Mouse (Mus musculus): Measurements from ENCODE around the gene Irak4.
A peak's percentile ranks its signal among the peaks of the same experiment; 100 is the strongest.

The Irak4 gene

DNA sequence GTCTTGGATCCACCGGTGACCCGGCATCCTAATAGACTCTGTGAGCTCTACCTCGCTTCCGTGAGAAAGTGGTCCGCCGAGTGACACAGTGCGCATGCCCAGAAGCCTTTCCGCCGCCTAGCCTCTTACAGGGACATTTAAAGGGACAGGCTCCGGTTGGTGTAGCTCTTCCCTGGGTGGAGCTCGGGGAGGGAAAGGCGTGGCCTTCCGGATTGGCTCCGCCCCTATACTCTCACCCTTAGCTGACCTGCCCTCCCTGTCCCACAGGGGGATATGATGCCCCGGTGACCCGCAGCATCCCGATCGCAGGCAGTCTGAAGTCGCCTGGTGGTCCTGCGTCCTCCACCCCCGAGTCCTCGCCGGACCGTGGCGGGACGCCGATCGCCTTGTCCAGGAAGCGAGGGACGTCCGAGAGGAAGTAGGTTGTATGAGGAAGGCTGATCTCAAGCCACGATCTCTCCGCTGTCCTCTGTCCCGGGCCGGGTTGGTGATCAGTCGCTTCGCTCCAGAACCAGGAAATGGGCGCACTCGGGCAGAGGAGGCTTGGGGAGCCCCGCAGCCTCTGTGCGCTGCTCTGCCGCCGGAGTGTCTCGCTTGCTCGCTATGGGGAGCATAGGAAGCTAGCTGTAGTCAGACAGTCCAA is at the start of gene Irak4, which contains the start of gene Pus7l:
TSS of gene Irak4 (plus strand) at position 235 of the 643 bp plus-strand sequence.
TSS of gene Pus7l (minus strand) at position 139 of the 643 bp plus-strand sequence.
- DNase-seq (ENCODE audit: low spot score in 2 of 2): peak; percentile 83 to 88

DNA sequence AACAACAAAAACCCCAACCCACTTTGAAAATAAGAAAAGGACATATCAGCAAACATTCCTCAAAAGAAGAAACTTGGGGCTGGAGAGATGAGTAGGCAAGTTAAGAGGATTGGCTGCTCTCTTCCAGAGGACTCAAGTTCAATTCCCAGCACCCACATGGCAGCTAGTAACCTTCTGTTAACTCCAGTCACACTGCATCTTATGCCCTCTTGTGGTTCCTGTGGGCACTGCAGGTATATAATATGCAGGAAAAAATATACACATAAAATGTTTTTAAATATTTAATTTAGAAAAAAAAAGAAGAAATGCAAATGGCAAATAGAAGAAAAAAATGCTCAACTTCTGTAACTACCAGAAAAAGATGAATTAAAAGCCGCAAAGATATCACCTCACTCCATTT is 49.0 kb upstream of the Irak4 start:
- DNase-seq (ENCODE audit: low spot score in 2 of 2): no peak

DNA sequence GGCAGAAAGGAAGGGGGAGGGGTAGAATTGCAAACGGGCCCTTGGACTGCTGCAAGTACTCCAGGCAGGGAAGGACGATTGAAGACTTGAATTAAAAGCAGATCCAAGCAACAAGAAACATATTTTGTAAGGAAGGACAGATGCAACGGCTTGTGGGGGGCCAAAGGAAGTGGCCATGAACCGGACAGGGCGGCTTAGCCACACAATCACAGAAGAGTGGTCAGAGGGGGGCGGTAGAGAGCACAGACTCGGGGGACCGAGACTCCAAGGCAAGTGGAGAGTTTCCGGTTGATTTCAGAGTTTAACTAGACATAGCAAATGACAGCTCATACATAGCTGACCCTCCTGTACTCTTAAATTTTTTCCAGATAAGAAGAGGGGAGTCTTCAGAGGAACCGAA is 47.5 kb upstream of the Irak4 start:
- DNase-seq (ENCODE audit: low spot score in 2 of 2): no peak

DNA sequence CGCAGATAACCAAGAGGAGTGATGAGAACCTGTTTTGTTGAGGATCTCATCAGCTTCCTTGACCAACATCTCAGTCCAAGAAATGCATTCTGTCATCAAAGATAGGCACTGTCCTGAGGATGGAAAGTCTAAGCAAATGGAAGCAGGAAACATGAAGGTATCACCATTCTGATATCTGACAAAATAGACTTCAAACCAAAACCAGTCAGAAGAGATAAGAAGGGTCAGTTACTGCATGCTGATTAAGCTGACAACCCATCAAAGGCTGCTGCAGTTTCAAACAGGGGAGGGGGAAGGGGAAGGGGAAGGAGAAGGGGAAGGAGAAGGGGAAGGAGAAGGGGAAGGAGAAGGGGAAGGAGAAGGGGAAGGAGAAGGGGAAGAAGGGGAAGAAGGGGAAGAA is 44.2 kb upstream of the Irak4 start:
- no peak for DNase-seq (ENCODE audit: low spot score in 2 of 2)

DNA sequence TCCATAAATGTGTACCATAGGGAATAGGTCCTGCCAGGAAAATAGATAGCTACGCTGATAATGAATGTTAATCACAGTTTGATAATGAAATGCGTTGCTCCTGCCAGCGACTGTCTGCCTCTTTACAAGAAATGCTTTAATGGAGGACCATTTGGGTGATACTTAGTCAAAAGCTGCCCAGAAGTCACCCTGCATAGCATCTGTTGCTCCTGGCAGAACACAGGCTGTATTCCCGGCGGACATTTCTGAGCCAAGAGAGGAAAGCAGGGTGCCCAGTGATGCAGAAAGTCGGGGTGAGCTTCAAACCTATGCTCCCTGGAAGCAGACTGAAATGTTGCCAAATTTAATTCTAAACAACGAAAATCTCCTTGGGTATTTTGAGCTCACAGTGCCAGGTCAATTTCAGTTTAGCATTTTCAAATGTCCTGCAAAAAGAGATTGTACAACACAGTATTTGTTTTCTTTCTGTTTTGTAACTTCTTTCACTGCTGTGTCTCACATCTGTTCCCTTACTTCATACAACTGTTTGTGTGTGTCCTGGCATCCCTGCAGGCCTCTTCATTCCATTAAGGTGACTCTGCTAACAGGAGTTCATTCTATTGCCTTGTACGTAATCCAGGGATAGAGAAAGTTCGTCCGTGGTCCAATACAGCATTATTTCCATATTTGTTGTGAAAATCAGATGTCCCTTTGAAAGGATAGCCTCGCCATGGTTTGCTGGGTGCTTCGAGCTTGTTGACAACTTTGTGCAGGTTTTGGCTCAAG is 39.8 kb upstream of the Irak4 start:
- DNase-seq (ENCODE audit: low spot score in 2 of 2): no peak

DNA sequence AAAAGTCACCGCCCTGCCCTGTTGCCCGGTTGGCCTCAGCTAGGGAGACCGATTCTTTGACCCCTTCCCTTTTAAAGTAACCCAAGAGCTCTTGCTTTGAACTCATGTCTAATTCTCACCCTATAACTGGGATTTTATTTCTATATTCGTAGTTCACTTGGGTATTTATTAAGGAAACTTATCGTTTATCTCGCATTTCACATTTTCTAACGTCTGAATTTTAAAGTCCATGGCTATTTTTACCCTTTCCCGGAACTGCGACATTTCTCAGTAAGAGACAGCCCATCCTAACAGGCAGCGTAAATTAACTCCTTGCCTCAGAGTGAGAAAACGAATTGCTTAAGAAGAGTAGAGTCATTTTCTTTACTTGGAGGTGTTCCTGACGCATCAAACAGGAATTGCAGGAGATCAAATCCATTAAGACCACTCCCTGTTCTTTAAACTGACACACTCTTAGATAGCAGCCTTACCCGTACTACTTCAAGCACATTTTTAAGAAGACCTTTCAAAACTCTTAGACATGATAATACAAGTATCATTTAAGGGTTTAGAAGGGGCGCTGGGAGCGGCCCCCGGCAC is 25.4 kb upstream of the Irak4 start:
- DNase-seq (ENCODE audit: low spot score in 2 of 2): no peak

DNA sequence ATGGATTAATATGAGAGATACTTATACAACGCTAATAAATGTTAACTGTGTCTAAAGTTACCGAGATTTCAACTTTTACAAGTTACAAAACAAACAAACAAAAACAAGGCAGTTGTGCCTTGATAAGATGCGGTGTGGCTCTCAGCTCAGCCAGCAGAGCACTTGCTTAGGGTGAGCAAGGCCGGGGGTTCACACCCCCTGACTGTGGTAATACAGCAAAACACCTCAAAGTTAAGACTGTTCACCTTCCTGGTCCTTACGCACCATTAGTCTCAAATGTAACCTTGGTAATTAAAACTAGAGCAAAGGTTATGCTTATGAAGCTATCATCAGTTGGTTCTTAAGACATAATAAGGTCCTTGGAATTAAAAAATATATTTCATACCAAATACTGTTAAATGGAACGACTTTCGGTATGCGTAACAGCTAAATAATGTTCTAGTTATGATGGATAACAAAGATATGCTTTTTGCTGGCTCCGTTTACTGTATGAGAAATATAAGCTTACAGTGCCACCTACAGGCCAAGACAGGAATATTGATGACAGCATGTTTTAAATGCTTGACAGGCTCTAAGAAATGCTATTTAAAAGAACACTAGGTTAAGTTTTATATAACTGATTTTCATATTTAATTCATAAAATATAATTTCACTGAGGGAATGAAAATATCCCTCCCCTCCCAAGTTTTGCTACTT is 23.1 kb upstream of the Irak4 start:
- DNase-seq (ENCODE audit: low spot score in 2 of 2): no peak

DNA sequence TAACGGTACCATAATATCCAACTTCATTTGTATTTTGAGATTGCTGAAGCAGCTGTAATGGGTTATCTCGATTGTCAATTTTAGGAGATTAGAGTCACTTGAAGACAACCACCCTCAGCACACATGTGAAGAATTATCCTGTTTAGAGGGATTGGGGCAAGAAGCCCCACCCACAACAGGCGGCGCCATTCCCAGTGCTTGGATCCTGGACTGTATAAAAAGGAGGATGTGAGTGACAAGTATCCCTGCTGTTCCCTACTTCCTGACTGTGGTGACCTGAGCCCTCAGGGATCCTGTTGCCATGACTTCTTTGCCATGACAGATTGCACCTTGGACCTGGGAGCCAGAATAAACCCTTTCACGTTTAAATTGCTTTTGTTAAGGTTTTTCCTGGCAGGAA is 22.5 kb upstream of the Irak4 start:
- no peak for DNase-seq (ENCODE audit: low spot score in 2 of 2)

DNA sequence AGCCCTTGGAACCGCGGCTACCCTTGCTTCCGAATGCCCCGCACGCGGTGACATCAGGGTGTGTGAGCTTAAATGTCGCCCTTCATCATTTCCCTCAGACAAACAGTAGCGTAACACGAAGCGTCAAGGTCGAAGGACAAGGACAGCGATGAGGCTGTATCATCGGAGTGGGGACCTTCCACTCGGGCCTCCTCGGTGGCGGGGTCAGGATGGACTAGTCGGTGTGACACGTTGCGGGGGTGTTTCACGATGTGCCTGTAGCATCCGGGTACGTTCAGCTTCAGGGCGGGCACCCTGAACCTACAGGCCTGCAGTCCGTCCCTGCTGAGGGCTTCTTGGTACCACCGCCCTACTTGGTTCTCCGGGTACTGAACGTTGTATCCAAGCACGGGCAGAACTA is 20.2 kb upstream of the Irak4 start:
- DNase-seq (ENCODE audit: low spot score in 2 of 2): no peak

DNA sequence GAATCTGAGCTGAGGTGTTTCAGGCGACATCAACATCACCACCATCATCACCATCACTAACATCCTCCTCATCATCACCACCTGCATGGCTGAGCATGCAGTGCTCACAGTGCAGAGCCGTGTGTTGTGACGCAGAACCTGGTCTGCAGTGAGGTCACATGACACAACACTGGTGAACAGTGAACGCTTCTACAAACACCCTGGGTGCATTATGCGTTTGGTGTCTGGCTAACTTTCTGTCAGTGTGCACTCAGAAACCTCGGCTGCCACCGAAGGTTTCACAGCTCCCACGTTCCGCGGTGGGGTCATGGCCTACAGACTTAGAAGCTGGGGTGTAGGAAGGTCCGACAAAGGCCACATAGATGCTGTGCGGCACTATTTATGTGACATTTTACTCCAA is 18.5 kb upstream of the Irak4 start:
- DNase-seq (ENCODE audit: low spot score in 2 of 2): no peak

DNA sequence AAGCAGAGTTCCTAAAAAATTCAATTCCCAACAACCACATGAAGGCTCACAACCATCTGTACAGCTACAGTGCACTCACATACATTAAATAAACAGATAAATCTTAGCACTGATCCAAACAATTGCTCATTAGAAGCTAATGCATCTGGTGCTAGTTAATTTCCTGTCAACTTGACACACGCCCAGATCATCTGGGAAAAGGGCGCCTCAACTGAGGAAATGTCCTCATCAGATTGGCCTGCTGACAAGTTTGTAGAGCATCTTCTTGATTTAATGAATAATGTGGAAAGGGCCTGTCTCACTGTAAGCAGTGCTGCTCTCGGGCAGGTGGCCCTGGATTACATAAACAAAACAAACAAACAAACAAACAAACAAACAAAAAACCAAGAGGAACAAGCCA is 12.9 kb upstream of the Irak4 start:
- DNase-seq (ENCODE audit: low spot score in 2 of 2): no peak

DNA sequence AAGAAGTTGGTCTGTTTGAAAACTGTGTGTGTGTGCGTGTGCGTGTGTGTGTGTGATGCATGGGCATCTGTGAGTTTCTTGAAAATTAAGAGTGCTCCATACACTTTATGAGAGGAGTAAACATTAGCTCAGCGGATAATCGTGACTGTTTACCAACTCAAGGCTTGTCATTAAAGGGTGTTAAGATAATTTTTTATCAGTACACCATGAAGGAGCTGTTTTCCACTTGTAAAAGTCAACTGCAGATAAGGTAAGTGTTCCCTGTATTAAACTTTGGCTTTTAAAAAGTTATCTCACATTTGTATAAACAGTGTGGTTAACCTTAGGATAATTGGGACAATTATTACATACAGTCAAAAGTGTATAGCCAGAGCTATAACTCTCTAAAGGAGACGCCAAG is 11.1 kb upstream of the Irak4 start:
- DNase-seq (ENCODE audit: low spot score in 2 of 2): no peak

DNA sequence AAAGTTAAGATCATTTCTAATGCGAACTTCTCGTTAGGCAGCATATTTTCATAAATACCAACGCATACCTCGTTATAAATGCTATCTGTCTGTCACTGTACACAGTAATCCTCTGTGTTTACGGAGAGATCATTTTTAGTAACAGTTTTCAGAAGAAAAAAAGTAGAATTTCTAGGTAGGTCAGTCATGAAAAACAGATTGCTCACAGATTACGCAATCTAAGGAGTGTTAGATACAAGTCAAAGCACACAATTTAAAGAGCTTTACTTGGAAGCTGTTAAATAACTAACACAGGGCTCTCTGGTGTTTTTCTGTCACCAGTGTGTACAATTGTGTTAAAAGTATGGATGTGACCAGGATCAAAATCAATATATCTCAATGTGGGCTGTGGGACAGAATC is 10.5 kb upstream of the Irak4 start:
- DNase-seq (ENCODE audit: low spot score in 2 of 2): no peak

DNA sequence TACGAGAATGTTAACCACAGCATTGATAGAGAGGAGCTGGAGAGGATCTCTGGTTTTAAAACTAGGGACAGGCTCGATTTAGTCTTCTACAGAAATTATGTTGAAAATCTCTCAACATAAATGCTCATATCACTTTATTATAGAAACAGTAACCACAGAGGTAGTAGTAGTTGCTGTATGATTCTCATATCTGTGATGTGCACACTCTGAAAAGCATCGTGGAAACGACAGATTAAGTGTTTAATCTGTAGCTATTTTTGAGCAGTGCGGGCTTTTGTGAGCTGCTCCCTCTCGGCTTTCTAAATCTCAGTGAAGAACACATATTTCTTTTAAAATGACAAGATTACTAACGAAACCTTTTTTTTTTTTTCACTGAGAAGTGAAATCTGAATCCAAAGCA is 7.9 kb upstream of the Irak4 start:
- DNase-seq (ENCODE audit: low spot score in 2 of 2): no peak

DNA sequence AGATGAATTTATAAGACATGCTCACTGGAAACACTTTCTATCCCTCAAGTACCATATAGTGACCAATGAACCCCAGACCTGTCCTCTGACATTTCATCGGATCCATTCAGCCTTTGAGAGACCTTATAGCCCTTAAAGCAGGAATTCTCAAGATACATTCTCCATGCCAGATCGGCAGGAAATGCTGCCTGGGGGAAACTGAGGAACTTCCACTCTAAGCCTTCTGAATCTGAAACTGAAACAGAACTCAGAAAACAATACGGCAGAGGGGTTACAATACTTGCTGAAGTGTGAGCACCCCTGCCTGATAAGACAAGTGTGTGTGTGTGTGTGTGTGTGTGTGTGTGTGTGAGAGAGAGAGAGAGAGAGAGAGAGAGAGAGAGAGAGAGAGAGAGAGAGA is 4.1 kb upstream of the Irak4 start:
- DNase-seq (ENCODE audit: low spot score in 2 of 2): no peak

DNA sequence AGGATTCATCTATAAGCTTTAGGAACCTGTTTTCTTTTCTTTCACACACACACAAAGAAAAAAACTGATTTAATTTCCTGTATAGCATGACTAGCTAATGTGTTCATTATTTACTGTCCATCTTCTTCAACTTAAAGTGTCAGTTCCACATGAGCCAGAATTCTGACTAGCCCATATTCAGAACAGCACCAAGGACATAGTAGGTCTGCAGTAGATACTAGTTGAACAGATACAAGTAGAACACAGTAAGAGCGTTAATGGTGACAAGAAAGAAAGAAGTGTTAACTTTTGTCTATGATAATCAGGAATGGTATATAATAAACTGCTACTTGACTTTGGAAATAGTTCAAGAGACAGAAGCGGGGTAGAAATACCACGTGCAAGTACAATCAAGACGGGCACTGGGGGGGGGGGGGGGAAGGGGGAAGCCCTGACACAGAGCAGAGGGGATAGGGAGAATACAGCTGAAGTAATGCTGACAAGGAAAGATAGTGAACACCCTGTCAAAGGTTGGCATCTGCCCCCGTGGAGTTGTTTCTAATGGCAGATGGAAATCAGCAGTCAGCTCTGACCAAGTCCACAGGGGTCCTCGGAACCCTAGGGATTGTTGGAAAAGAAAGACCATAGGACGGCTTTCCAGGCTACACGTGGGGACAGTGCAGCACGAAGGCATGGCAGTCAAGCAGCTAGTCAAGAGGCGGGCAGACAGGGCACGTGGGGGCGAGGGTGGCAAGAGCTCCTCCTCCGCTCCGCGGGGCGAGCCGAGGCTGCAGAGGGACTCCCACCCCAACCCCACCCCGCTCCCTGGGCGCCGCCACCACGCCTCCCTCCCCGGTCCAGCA is 655 bp upstream of the Irak4 start:
- no peak for DNase-seq (ENCODE audit: low spot score in 2 of 2)

DNA sequence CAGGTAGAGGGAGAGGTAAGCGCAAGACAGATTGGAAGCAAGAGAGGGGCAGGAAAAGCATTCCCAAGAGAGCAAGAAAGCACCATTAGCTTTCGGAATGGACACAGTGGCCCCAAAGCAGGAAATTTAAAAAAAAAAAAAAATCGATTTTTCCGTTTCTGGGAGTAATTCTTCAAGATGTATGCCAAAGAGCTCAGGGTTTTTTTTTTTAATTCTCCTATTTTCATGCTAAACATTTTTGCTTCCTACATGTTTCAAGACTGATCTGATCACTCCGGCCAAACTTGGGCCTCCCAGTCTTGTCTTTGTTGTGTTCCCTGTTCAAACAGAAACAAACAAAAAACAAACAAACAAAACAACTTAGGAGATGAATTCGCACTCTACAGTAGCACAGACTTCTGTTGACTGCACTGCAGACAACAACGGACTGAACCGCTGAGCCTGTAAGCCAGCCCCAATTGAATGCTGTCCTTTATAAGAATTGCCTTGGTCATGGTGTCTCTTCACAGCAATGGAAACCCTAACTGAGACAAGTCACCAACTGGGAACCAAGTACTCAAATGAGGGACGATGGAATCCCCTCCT is 701 bp downstream of the Irak4 start:
- DNase-seq (ENCODE audit: low spot score in 2 of 2): no peak

DNA sequence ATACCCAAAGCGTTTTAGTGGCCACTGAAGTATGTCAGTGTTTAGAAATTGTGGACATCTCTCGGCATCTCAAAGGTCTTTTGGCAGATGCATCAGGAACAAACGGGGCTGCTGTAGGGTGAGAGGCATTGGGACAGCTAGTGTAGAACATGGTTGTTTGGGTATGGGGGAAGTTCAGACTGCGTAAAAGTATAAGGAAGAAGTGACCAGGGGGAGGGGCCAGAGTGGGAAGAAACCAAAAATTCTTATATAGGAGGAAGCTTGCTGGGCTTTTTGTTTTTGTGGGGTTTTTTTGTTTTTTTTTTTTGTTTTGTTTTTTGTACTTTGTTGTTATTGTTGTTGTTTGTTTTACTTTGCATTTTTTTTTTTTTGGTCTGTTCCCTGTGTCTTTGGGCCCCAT is 1.4 kb downstream of the Irak4 start:
- DNase-seq (ENCODE audit: low spot score in 2 of 2): no peak

DNA sequence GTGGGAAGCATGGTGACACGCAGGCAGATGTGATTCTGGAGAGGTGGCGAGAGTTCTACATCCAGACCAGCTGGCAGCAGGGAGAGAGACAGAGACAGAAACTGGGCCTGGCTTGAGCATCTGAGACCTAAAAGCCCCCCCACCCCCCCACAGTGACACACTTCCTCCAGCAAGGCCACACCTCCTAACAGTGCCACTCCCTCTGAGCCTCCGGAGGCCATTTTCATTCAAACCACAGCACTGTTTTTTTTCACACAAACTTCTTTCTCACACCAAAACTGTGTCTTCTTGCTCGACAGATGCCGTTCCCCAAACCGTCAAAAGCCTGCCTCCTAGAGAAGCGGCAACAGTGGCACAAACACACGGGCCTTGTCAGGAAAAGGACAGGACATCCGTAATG is 10.1 kb downstream of the Irak4 start:
- DNase-seq (ENCODE audit: low spot score in 2 of 2): no peak

DNA sequence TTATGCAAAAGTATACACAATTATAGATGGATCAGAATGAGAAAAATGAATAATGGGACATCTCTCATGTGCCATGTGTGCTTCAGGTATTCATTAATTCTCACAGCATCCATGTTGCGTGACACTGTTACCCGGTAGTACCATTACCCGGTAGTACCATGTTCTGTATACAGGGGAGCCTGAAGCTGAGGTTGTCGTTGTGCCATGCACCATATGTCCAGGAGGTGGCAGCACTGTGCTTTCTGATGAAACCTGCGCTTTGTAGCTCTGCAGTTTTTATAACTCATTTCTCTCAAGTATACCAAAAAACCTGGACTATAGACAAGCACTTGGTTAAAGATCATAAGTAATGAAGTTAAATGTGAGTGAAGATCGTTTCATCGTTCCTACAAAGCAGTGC is 14.0 kb downstream of the Irak4 start:
- peak; percentile 71 to 91 for DNase-seq (ENCODE audit: low spot score in 2 of 2)

DNA sequence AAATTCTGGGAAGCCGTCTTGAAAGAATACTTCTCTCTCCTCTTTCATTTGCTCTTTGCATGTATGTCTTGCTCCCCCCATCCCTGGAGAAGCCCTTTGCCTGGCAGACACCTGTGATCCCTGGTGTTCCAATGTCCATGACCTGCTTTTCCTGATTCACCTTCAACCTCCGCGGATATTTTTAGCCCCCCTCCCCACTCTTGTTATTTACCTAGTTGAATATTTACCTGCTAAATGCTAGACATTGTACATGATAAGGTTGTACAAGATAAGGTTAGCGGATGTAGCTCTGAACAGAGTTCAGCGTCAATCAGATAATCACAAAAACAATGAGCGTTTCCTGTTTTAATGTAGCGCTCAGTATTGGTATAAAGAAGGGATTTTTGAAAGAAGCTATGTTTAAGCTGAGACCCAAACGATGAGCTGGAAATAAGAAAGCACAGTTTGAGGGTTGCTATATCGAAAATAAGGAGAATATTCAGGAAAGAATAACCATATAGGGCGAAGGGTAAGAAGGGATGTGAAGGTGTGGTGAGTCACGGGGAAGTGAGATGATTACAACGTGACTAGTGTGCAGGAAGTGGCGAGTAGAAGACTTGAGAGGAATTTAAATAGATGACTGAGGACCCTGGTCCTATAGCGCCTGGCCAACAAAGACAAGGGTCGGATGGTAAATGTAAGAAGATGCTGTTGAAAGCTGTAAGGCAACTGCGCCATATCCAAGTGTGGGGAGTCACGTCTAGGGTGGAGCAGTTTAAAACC is 15.6 kb downstream of the Irak4 start:
- no peak for DNase-seq (ENCODE audit: low spot score in 2 of 2)
